Mouse (Mus musculus) ES-Bruce4 (cell line): ENCODE data around the gene Ccser1. TPM values are rescaled to one million over a fixed set of nuclear protein-coding genes. Genes with fewer than 3 reads are reported as not detected.

ENCODE experiments used
- H3K27ac ChIP-seq: 2 replicates; pipeline ENCODE4 v1.5.1; 2012; ENCODE audit warnings: low read length, inconsistent platforms; ENCODE audit not compliant: insufficient read depth
- H3K27me3 ChIP-seq: 2 replicates; pipeline ENCODE4 v1.6.1; 2012; ENCODE audit warnings: mild to moderate bottlenecking, low read length, inconsistent platforms; ENCODE audit not compliant: control insufficient read depth, poor library complexity, insufficient read depth, severe bottlenecking
- H3K36me3 ChIP-seq: 2 replicates; pipeline ENCODE4 v1.6.1; 2012; ENCODE audit warnings: inconsistent platforms, mild to moderate bottlenecking, low read length, moderate library complexity; ENCODE audit not compliant: control insufficient read depth, poor library complexity, insufficient read depth, severe bottlenecking
- H3K4me1 ChIP-seq: one replicate; pipeline ENCODE4 v1.8.1; 2011; ENCODE audit warnings: low read length; ENCODE audit not compliant: control insufficient read depth, insufficient read depth
- H3K4me3 ChIP-seq: 2 replicates; pipeline ENCODE4 v1.5.1; 2011; ENCODE audit warnings: low read depth, mild to moderate bottlenecking, low read length
- H3K9ac ChIP-seq: 2 replicates; pipeline ENCODE4 v1.6.1; 2012; ENCODE audit warnings: low read depth, mild to moderate bottlenecking, inconsistent platforms; ENCODE audit not compliant: poor library complexity, severe bottlenecking
- H3K9me3 ChIP-seq: replicated peaks from 2 replicates; pipeline ENCODE4 v1.6.1; 2012; ENCODE audit warnings: mild to moderate bottlenecking, low read length, inconsistent platforms; ENCODE audit not compliant: control insufficient read depth, poor library complexity, insufficient read depth, severe bottlenecking
- CTCF ChIP-seq: IDR thresholded peaks from one replicate; pipeline ENCODE4 v1.8.1; 2011; ENCODE audit warnings: low read depth, low read length
- EP300 ChIP-seq: IDR thresholded peaks from 2 replicates; pipeline ENCODE4 v1.6.1; 2011; ENCODE audit warnings: low read depth, low read length; ENCODE audit not compliant: insufficient read depth
- POLR2A ChIP-seq: IDR thresholded peaks from one replicate; pipeline ENCODE4 v1.8.1; 2011; ENCODE audit warnings: low read length; ENCODE audit not compliant: insufficient read depth
- polyA plus RNA-seq: library from polyadenylated mRNA; stranded (reverse); fragments of >200 nt; gene quantifications from 2 replicates; pipeline ENCODE4 v1.2.4, GENCODE M21; 2011; ENCODE audit warnings: low read depth; ENCODE audit not compliant: missing spikeins, insufficient read depth, insufficient read length

Ccser1 gene
- polyA plus RNA-seq, 1 experiment: 1.1 TPM

GRCm38 (mm10) chr6:61311324-61312091 lies 131.4 kb downstream of the Ccser1 start:
- Histone ChIP-seq H3K36me3 (no peaks in the 10 kb centered on the region), H3K4me3 (no peak overlapping the region), H3K27me3 (no peaks in the 10 kb centered on the region), H3K4me1 (no peaks in the 10 kb centered on the region), H3K9me3 (no peaks in the 10 kb centered on the region), H3K27ac (no peak overlapping the region), H3K9ac (no peak overlapping the region)
- peak; percentile 63 for TF ChIP-seq CTCF
- no peak for TF ChIP-seq EP300

DNA sequence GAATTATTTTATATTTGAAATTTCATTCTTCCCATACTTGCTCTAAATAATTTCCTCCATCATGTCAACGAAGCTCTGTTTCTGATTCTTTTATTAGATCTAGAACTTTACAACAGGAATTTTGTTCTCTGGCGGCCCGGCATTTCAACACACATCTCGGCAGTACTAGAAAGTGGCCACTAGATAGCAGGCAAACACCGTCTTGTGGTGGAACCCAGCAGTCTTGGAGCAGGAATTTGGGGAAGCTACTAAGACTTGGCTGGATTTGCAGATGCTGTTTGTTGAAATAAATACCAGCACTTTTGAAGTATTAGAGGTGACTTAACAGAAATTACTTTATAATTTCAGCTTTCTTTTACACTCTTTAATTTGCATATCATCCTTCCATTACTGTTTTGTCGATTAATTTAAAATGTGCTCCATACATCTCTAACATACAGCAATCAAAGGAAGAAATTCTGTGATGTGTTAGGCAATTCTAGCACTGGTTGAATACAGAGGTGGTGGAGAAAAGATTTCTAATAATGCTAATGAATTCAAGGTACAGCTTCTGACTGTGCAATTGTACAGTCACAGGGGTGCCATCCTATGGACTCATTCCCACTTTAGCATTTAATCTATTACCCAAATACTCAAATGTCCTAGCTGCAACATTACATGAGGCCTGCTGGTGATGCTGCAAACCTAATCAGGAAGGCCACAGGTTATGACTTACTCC lies 135.9 kb downstream of the Ccser1 start:
- H3K27me3 ChIP-seq: no peaks in the 10 kb centered on the region
- TF ChIP-seq CTCF (peak; percentile 61), POLR2A (no peak)
- H3K27ac ChIP-seq: no peak overlapping the region
- H3K4me3 ChIP-seq: no peak overlapping the region
- H3K9me3 ChIP-seq: no peaks in the 10 kb centered on the region
- no peaks in the 10 kb centered on the region for H3K36me3 ChIP-seq
- no peak overlapping the region for H3K9ac ChIP-seq
- H3K4me1 ChIP-seq: no peaks in the 10 kb centered on the region

- H3K9me3 ChIP-seq: no peaks in the 10 kb centered on the region
- H3K4me3 ChIP-seq: no peak overlapping the region
- no peaks in the 10 kb centered on the region for H3K4me1 ChIP-seq
- no peaks in the 10 kb centered on the region; the same call in 1 of the 2 replicates for H3K27me3 ChIP-seq
- H3K9ac ChIP-seq: no peak overlapping the region
- TF ChIP-seq POLR2A: no peak
- no peak for TF ChIP-seq CTCF
- no peak for TF ChIP-seq EP300
- no peak overlapping the region for H3K27ac ChIP-seq
- no peaks in the 10 kb centered on the region for H3K36me3 ChIP-seq
Measured at GRCm38 (mm10) chr6:61320842-61321241, 140.7 kb downstream of the Ccser1 start.

- no peaks in the 10 kb centered on the region; the same call in 1 of the 2 replicates for H3K27me3 ChIP-seq
- H3K9me3 ChIP-seq: no peaks in the 10 kb centered on the region
- no peaks in the 10 kb centered on the region for H3K4me1 ChIP-seq
- H3K4me3 ChIP-seq: no peak overlapping the region
- H3K27ac ChIP-seq: no peak overlapping the region
- H3K36me3 ChIP-seq: no peaks in the 10 kb centered on the region
- TF ChIP-seq CTCF: no peak
- no peak for TF ChIP-seq POLR2A
- no peak for TF ChIP-seq EP300
- H3K9ac ChIP-seq: no peak overlapping the region
Measured at GRCm38 (mm10) chr6:61322328-61322727, 142.2 kb downstream of the Ccser1 start.

GRCm38 (mm10) chr6:61326131-61326530 lies 146.0 kb downstream of the Ccser1 start:
- Histone ChIP-seq H3K9ac (no peak overlapping the region), H3K27ac (no peak overlapping the region), H3K27me3 (no peaks in the 10 kb centered on the region; the same call in 1 of the 2 replicates), H3K36me3 (no peaks in the 10 kb centered on the region), H3K9me3 (no peaks in the 10 kb centered on the region), H3K4me3 (no peak overlapping the region), H3K4me1 (no peaks in the 10 kb centered on the region)
- TF ChIP-seq EP300 (no peak), CTCF (no peak), POLR2A (no peak)

DNA sequence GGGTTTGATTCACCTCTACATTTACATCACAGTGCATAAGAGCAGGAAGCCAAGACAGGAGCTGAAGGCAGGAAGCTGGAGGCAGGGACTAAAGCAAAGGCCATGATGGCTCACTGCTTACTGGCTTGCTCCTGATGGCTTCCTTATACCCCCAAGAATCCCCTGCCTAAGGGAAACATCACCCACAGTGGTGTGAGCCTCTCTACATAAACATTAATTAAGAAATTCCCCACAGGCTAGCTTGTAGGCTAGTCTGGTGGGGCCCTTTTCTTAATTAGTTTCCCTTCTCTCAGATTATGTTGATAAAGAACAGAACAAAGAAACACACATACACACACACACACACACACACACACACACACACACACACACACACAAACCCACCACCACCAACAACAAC lies 148.9 kb downstream of the Ccser1 start:
- H3K36me3 ChIP-seq: no peaks in the 10 kb centered on the region
- no peak overlapping the region for H3K27ac ChIP-seq
- H3K9ac ChIP-seq: no peak overlapping the region
- H3K4me1 ChIP-seq: no peaks in the 10 kb centered on the region
- H3K4me3 ChIP-seq: no peak overlapping the region
- no peaks in the 10 kb centered on the region; the same call in 1 of the 2 replicates for H3K27me3 ChIP-seq
- no peaks in the 10 kb centered on the region for H3K9me3 ChIP-seq
- TF ChIP-seq EP300 (no peak), POLR2A (no peak), CTCF (no peak)
